Mouse (Mus musculus) liver, embryonic 13.5 days (tissue): Measurements from ENCODE around the gene Cep95. TPM values are rescaled to one million over a fixed set of nuclear protein-coding genes. Genes with fewer than 3 reads are reported as not detected.
"Not testable (repeated sequence)": the region's sequence is repeated elsewhere in the genome, so short reads cannot be mapped to it uniquely, and the experiment has no call there.

Experiments used
- ATAC-seq: fragments of 200-750 bp; cut with Nextera tagmentation; 2 replicates; pipeline ENCODE4 v1.8.0; 2017; ENCODE audit warnings: low read depth, mild to moderate bottlenecking, moderate number of reproducible peaks, moderate library complexity
- DNase-seq: peaks from one replicate; pipeline ENCODE4 v3.0.0; 2022
- H3K27ac ChIP-seq: fragments of 300-500 bp; sonication (generic); 2 replicates; pipeline ENCODE4 v1.5.1; 2015; ENCODE audit warnings: moderate library complexity, mild to moderate bottlenecking, inconsistent platforms
- H3K27me3 ChIP-seq: fragments of 300-500 bp; sonication (generic); 2 replicates; pipeline ENCODE4 v1.6.1; 2015; ENCODE audit warnings: mild to moderate bottlenecking, inconsistent platforms
- H3K36me3 ChIP-seq: fragments of 300-500 bp; sonication (generic); 2 replicates; pipeline ENCODE4 v1.6.1; 2015; ENCODE audit warnings: mild to moderate bottlenecking, inconsistent platforms
- H3K4me1 ChIP-seq: fragments of 300-500 bp; sonication (generic); replicated peaks from 2 replicates; pipeline ENCODE4 v1.6.1; 2015; ENCODE audit warnings: inconsistent platforms
- H3K4me2 ChIP-seq: fragments of 300-500 bp; sonication (generic); 2 replicates; pipeline ENCODE4 v1.6.1; 2015; ENCODE audit warnings: inconsistent platforms, mild to moderate bottlenecking, moderate library complexity
- H3K4me3 ChIP-seq: fragments of 300-500 bp; sonication (generic); replicated peaks from 2 replicates; pipeline ENCODE4 v1.5.1; 2015; ENCODE audit warnings: mild to moderate bottlenecking, inconsistent platforms
- H3K9ac ChIP-seq: fragments of 300-500 bp; sonication (generic); 2 replicates; pipeline ENCODE4 v1.6.1; 2015; ENCODE audit warnings: mild to moderate bottlenecking, inconsistent platforms
- H3K9me3 ChIP-seq: fragments of 300-500 bp; sonication (generic); replicated peaks from 2 replicates; pipeline ENCODE4 v1.6.1; 2016; ENCODE audit warnings: inconsistent platforms
- WGBS: fragments of 180-500 bp; shearing (Covaris S2); methylation state at CpG from one replicate; pipeline ENCODE4 v1.1.7; 2015; ENCODE audit not compliant: insufficient replicate concordance; 5-methylcytosine and 5-hydroxymethylcytosine counted together
- polyA plus RNA-seq: library from polyadenylated mRNA; unstranded; fragments of >200 nt; fragmentation: Nextera tagmentation; extraction: Ambion mirVana; gene quantifications from 2 replicates; pipeline ENCODE4 v1.2.1, GENCODE M21; 2015

Gene Cep95
- polyA plus RNA-seq, result 8.1 and 11.4 TPM in 2 replicates

DNA sequence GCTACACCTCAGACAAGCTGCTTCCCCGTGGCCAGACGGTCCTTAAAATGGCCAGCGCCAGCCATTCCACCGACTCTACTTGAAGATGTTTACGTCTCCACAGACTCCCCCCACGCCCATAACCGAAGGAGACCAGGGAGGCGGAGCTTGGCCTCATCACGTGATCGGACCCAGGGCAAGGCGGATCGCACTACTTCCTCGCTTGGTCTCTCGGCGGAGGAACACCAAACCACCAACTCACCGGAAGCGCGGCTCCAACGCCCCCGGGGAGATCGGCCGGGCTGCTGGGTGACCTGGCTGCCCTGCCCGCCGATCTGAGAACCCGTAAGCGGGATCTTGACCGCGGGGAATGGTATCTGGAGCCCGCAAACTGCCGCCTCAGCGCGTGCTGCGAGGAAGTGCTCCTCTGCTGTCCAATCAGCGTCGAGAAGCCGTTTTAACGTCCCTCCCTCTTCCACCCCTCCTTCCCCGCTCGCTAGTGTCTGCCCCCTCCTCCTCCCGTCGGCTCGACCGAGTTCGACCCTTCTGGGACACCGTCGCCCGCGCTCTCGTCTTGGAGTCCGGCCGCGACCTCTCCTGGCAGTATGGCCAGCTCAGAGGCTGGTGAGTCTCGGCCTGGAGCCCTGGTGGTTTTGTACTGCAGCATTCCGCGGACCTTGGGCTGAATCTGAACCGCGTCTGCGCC is at the start of gene Cep95, which contains the start of gene Ddx5:
TSS of gene Cep95 (plus strand) at position 478 of the 685 bp plus-strand sequence.
TSS of gene Ddx5 (minus strand) at position 411 of the 685 bp plus-strand sequence.
- DNase-seq, result peak; percentile 97
- H3K9ac ChIP-seq, result peak within 1 kb of the TSS; percentile 99
- H3K36me3 ChIP-seq, result peaks cover 53% of the 10 kb centered on the region
- under 1% methylated on average over 58 of the region's 58 CpGs for WGBS
- H3K9me3 ChIP-seq, result no peaks in the 10 kb centered on the region
- peak within 1 kb of the TSS; percentile 99 for H3K27ac ChIP-seq
- H3K4me1 ChIP-seq, result peaks cover 35% of the 10 kb centered on the region
- H3K27me3 ChIP-seq, result no peaks in the 10 kb centered on the region
- peak within 1 kb of the TSS; percentile 76 for H3K4me2 ChIP-seq
- peak within 1 kb of the TSS; percentile 96 for H3K4me3 ChIP-seq
- ATAC-seq, result peak; percentile 87

GRCm38 (mm10) chr11:106740724-106741123 is 48.3 kb upstream of the Cep95 start:
- not testable (repeated sequence) for H3K9me3 ChIP-seq, H3K27ac ChIP-seq, H3K9ac ChIP-seq, H3K4me3 ChIP-seq, H3K36me3 ChIP-seq, H3K4me2 ChIP-seq, H3K4me1 ChIP-seq, ATAC-seq, H3K27me3 ChIP-seq, DNase-seq
- WGBS, result 73% methylated on average over 5 of the region's 8 CpGs

- WGBS, result 51% methylated on average over 6 of the region's 6 CpGs
- no peaks in the 10 kb centered on the region for H3K9me3 ChIP-seq
- no peaks in the 10 kb centered on the region for H3K27me3 ChIP-seq
- no peaks in the 10 kb centered on the region for H3K36me3 ChIP-seq
- H3K27ac ChIP-seq, result no peak overlapping the region
- no peak for DNase-seq
- H3K4me1 ChIP-seq, result 0 out of 2 replicates have a peak, but pooled peaks cover 6% of the 10 kb centered on the region
- H3K4me3 ChIP-seq, result no peak overlapping the region
- H3K4me2 ChIP-seq, result no peak overlapping the region
- H3K9ac ChIP-seq, result no peak overlapping the region
- no peak for ATAC-seq
These were observed 47.8 kb upstream of the Cep95 start for GRCm38 (mm10) chr11:106741232-106741631.

DNA sequence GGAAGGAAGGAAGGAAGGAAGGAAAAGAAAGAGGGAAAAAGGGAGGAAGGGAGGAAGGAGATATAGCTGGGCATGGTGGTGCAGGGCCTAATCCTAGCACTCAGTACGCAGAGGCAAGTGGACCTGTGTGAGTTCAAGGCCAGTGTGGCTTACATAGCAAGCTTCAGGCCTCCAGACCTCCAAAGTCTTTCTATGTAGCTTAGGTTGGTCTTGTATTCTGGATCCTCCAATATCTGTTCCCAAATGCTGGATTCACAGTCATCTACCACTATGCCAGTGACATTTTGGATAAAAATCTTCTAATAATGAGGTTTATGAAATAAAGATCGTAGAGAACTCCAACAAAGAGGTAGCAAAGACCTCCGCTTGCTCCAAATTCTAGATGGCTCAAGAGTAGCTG is 47.2 kb upstream of the Cep95 start:
- Histone ChIP-seq H3K4me3 (no peak overlapping the region), H3K9ac (no peak overlapping the region), H3K36me3 (no peaks in the 10 kb centered on the region), H3K4me1 (0 out of 2 replicates have a peak, but pooled peaks cover 6% of the 10 kb centered on the region), H3K9me3 (no peaks in the 10 kb centered on the region), H3K27ac (no peak overlapping the region), H3K27me3 (no peaks in the 10 kb centered on the region), H3K4me2 (no peak overlapping the region)
- DNase-seq (no peak), ATAC-seq (no peak)
- 67% methylated on average over 3 of the region's 3 CpGs for WGBS

DNA sequence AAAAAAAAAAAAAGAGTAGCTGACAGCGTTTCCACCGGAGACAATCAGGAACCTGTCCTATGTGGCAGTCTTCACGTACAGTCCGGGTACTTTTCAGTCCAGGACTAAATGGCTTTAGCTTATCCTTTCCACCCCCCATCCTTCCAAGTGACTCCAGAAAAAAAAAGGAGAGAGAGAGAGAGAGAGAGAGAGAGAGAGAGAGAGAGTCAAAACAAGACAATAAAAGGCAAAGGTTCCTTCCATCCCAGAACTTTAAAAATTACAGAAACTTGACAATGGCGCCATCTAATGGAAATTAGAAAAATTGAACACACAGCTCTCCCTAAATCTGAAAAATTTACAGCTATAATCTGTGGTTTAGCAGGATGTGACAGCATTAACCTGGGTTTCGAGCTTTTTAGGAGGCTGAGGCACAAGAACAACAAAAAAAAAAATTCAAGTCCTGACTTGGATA is 46.6 kb upstream of the Cep95 start:
- H3K4me1 ChIP-seq, result 0 out of 2 replicates have a peak, but pooled peaks cover 3% of the 10 kb centered on the region
- H3K4me2 ChIP-seq, result no peak overlapping the region
- no peaks in the 10 kb centered on the region for H3K36me3 ChIP-seq
- DNase-seq, result no peak
- WGBS, result 21% methylated on average over 6 of the region's 6 CpGs
- H3K27me3 ChIP-seq, result no peaks in the 10 kb centered on the region
- no peaks in the 10 kb centered on the region for H3K9me3 ChIP-seq
- no peak overlapping the region for H3K4me3 ChIP-seq
- H3K9ac ChIP-seq, result no peak overlapping the region
- no peak overlapping the region for H3K27ac ChIP-seq
- ATAC-seq, result no peak

GRCm38 (mm10) chr11:106744949-106745348 is 44.1 kb upstream of the Cep95 start:
- H3K36me3 ChIP-seq, result no peaks in the 10 kb centered on the region
- 0 out of 2 replicates have a peak, but pooled peaks cover 3% of the 10 kb centered on the region for H3K4me1 ChIP-seq
- H3K9me3 ChIP-seq, result no peaks in the 10 kb centered on the region
- no peak for DNase-seq
- no peak overlapping the region for H3K27ac ChIP-seq
- H3K9ac ChIP-seq, result no peak overlapping the region
- 76% methylated on average over 5 of the region's 5 CpGs for WGBS
- ATAC-seq, result no peak
- H3K4me2 ChIP-seq, result no peak overlapping the region
- no peak overlapping the region for H3K4me3 ChIP-seq
- no peaks in the 10 kb centered on the region for H3K27me3 ChIP-seq

DNA sequence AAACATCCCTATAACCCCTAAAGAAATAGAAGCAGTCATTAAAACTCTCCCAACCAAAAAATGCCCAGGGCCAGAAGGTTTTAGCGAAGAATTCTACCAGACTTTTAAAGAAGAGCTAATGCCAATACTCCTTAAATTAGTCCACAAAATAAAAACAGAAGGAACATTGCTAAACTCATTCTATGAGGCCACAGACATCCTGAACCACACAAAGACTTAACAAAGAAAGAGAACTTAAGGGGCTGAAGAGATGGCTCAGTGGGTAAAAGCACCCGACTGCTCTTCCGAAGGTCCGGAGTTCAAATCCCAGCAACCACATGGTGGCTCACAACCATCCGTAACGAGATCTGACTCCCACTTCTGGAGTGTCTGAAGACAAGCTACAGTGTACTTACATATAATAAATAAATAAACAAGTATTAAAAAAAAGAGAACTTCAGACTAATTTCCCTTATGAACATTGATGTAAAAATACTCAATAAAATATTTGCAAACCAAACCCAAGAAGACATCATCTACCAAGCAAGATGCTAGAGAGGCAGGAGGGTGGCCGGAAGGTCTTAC is 39.4 kb upstream of the Cep95 start:
- H3K27ac ChIP-seq, H3K36me3 ChIP-seq, H3K9ac ChIP-seq, H3K4me2 ChIP-seq, H3K9me3 ChIP-seq, DNase-seq, H3K27me3 ChIP-seq, ATAC-seq, H3K4me3 ChIP-seq: not testable (repeated sequence)
- H3K4me1 ChIP-seq, result peaks cover 20% of the 10 kb centered on the region
- 78% methylated on average over 7 of the region's 7 CpGs for WGBS

GRCm38 (mm10) chr11:106750121-106750751 is 38.8 kb upstream of the Cep95 start, which contains the start of gene Pecam1:
TSS of gene Pecam1 (minus strand) at chr11:106750628.
- WGBS, result 55% methylated on average over 13 of the region's 13 CpGs
- Histone ChIP-seq H3K36me3 (no peaks in the 10 kb centered on the region), H3K9ac (no peak within 1 kb of the TSS), H3K27me3 (0 out of 2 replicates have a peak, but pooled peaks cover 8% of the 10 kb centered on the region), H3K4me3 (peak within 1 kb of the TSS; percentile 11; the same call in 1 of the 2 replicates), H3K27ac (peak within 1 kb of the TSS; percentile 45), H3K4me1 (peaks cover 20% of the 10 kb centered on the region), H3K4me2 (peak within 1 kb of the TSS; percentile 26), H3K9me3 (no peaks in the 10 kb centered on the region)
- ATAC-seq (no peak), DNase-seq (no peak)

DNA sequence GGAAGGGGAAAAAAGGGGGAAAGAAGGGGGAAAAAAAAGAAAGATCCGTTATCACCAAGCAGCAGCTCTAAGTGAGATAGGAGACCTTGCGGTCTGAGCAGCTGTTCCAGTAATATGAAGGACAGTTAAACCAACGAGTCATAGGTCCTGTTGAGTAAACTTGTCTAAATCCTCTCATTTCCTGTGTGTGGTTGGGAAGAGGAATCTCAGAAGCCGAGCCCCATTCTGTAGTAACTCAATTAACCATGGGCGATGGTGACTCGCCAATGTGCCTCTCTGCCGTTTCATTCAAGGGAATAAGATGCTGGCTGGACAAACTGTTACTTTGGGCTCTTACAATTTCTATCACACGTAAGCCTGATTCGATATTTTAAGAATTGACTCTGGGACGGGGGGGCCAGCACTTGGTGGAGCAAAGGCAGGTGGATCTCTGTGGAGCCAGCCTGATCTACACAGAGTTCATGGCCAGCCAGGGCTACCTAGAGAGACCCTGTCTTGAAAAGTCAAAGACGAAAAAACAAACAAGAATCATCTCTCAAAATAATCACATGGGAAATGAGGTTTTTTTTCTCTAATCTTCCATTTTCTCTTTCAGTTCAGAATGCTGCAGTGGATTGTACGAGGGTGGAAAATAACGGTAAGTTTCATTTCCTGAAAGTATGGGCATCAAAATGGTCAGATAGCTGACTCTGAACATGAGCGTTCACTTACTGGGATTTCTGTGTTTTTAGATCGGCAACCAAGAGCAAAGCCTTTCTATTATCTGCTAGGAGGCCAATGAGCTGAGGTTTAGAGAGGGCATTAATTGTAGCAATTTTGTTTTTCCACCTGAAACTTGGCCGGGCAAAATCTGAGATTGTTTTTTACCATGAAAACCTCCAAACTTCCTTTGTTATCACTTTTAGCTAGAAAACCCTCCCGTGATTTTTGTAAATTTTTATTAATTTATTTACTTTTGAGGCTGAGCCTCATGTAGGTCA is 37.7 kb upstream of the Cep95 start, which contains the start of gene Milr1:
TSS of gene Milr1 (plus strand) at position 188 of the 980 bp plus-strand sequence.
- Histone ChIP-seq H3K4me1 (peaks cover 20% of the 10 kb centered on the region), H3K4me3 (peak within 1 kb of the TSS; percentile 11), H3K36me3 (no peaks in the 10 kb centered on the region), H3K9me3 (no peaks in the 10 kb centered on the region), H3K27me3 (0 out of 2 replicates have a peak, but pooled peaks cover 8% of the 10 kb centered on the region), H3K9ac (no peak within 1 kb of the TSS), H3K4me2 (peak within 1 kb of the TSS; percentile 26), H3K27ac (peak within 1 kb of the TSS; percentile 45)
- ATAC-seq (no peak), DNase-seq (no peak)
- WGBS, result 27% methylated on average over 17 of the region's 17 CpGs

DNA sequence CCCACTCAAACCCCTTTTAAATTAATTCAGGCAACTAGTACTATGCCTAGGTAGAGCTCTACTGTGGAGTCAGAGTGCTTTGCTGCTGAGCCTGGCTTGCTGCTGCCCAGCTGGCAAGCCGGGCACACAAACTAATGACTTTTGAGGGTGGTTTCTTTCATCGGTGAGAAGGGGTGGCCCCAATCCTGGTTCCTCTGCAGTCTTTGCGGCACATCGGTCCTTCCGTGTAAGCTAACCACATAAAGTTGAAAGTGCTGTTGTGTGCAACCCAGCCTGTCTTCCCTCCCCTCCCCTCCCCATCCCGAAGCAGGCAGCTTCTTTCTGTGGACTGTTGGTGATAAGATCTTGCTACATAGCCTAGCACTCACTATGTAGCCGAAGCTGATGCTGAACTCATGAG is 36.9 kb upstream of the Cep95 start:
- no peak overlapping the region; the same call in 1 of the 2 replicates for H3K4me3 ChIP-seq
- ATAC-seq, result 0 out of 2 replicates have a peak, but pooled peaks have one; percentile 7
- peaks cover 20% of the 10 kb centered on the region for H3K4me1 ChIP-seq
- no peak overlapping the region for H3K27ac ChIP-seq
- no peaks in the 10 kb centered on the region for H3K9me3 ChIP-seq
- H3K4me2 ChIP-seq, result peak overlapping the region; percentile 26; the same call in 1 of the 2 replicates
- no peak for DNase-seq
- no peak overlapping the region for H3K9ac ChIP-seq
- no peaks in the 10 kb centered on the region for H3K36me3 ChIP-seq
- 0 out of 2 replicates have a peak, but pooled peaks cover 8% of the 10 kb centered on the region for H3K27me3 ChIP-seq
- WGBS, result 20% methylated on average over 7 of the region's 7 CpGs
